Mouse (Mus musculus): ENCODE measurements around the gene Cfap161.

Gene Cfap161

DNA sequence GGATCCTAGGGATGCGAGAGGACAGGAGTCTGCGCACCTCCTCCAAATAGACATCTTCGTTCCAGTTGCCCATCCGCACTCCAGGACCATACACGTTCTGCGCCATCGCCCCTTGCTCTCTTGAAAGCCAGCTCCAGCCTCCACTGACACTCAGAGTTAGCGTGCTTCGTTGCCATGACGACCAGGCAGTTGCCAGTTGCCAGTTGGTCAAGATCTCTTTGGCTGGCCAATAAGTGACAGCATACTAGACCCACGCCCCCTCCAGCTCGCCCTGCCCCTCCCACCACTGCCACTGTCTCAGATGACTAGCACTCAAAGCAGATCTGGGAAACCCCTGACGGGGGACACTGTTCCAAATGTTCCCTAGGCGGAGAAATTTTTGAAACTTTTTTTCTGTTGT lies at the start of gene Cfap161:
Gene Cfap161, minus strand, starts transcription at position 176 of the 400 bp plus-strand sequence.
- no peak for DNase-seq (ENCODE audit: low spot score)

GRCm38 (mm10) chr7:83842486-83843259 lies 48.0 kb upstream of the Cfap161 start:
- no peak for DNase-seq (ENCODE audit: low spot score)

DNA sequence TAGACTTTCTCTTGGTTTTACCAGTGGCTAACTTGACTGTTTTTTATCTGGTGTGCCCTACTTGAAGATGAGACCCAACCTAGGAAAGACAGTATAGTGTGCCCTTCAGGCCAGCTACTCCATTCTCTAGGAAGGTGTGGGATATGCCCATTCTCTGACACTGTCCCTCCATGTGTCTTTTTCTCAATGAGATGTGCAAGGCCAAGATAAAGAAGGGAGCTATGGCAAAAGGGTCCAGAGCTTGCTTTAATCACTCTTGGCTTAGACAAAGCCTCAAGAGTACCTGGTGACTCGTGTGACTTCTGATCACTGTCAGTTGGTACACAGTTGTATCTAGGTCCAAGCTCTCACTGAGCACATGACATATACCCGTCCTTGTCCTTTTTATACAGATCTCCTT lies 45.4 kb upstream of the Cfap161 start:
- DNase-seq (ENCODE audit: low spot score): no peak

DNA sequence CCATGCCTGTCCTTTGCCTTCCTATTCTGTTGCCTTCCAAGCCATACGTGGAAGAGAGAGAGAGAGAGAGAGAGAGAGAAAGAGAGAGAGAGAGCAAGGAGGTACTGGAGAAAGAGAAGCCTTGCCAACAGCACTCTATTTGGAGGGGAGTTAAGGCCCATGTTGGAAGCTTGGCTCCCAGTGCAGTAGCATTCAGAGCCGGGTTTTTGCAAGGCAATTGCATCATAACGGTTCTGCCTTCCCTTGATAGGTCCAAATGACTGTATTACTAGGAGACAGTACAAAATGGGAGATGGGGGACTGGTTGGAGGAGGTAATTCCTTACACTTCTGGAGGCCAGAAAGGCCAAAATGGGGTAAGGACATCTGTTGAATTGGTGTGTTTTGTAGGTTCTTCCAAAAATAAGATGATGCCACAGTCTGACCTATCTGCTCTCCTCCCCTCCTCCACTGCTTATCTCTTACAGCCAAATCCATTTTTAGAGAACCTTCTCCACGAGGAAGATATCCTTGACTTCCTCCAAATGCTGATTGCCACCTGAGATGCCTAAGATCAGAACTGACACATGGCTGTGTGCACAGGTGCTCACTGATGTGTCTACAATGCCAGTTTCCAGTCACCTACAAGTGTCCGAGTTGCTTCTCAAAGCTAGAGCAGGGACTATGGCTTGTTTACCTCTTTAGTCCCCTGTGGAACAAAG lies 44.0 kb upstream of the Cfap161 start:
- no peak for DNase-seq (ENCODE audit: low spot score)

- DNase-seq (ENCODE audit: low spot score): no peak
Measured at GRCm38 (mm10) chr7:83829355-83829754, 34.7 kb upstream of the Cfap161 start.

DNA sequence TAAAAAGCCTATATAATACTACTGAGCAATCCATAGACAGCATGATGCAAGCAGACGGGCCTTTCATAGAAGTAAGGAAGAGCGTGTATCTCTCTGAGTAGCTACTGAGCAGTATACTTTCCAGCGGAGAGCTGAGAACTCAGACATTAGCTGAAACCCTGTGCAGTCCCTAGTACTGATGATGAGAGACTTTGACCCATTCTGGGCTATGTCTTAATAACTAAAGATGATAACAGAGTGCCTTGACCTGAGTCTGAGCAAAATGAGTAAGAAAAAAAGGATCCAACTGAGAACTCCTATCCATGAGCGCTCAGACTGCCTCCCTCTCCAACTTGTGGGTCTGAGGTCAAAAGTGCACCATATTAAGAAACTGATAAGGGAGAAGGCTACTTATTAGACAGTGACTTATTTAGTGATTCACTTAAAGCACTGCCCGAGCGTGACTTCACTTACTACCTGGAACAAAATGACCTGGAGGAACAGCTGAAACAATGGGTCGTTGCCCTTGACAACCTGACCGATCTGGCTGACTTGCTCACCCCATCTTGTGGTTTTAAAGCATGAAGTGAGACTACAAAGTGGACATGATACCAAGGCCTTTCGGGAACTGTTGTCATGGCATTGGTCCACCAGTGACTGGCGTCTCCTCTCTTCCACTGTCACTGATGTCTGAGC lies 32.9 kb upstream of the Cfap161 start:
- no peak for DNase-seq (ENCODE audit: low spot score)

DNA sequence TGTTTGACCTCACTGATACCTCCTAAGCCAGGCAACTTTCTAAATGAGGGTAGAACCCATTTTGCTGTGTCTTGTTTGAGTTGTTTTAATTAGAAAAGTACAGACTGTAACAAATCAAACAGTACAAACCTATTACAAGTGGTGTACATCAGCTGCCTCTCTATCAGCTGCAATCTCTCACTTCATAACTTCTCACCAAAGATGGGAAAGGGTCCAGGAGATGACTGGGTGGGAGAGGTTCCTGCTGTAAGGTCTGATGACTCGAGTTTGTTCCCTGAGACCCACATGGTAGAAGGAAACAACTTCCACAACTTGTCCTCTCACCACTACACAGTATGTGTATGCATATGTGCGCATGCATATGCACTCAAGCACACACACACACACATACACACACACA lies 32.1 kb upstream of the Cfap161 start:
- no peak for DNase-seq (ENCODE audit: low spot score)

DNA sequence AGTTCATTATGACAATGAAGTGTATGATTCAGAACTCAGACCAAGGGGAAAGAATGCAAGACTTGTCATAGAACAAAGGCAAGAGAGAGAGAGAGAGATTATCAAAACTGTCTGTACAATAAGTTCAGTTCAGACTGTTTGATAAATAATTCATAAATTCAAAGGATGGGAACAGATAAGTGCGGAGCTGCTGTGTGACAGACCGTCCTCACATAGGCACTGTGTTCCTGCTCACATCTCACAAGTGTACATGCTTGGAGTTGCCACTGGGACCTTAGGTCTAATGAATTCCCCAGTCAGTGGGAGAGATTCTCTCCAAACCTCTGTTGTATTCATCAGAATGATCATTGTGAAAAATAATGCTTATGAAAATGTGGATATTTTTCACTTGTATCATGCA lies 27.3 kb upstream of the Cfap161 start:
- DNase-seq (ENCODE audit: low spot score): no peak

GRCm38 (mm10) chr7:83816886-83817285 lies 22.2 kb upstream of the Cfap161 start:
- DNase-seq (ENCODE audit: low spot score): no peak

- no peak for DNase-seq (ENCODE audit: low spot score)
Measured at GRCm38 (mm10) chr7:83815646-83816045, 21.0 kb upstream of the Cfap161 start.

GRCm38 (mm10) chr7:83813993-83814392 lies 19.3 kb upstream of the Cfap161 start:
- no peak for DNase-seq (ENCODE audit: low spot score)

GRCm38 (mm10) chr7:83813465-83813864 lies 18.8 kb upstream of the Cfap161 start:
- no peak for DNase-seq (ENCODE audit: low spot score)

- DNase-seq (ENCODE audit: low spot score): no peak
Measured at GRCm38 (mm10) chr7:83813016-83813415, 18.3 kb upstream of the Cfap161 start.

GRCm38 (mm10) chr7:83812581-83812980 lies 17.9 kb upstream of the Cfap161 start:
- DNase-seq (ENCODE audit: low spot score): no peak

- DNase-seq (ENCODE audit: low spot score): no peak
Measured at GRCm38 (mm10) chr7:83811916-83812315, 17.2 kb upstream of the Cfap161 start.

- DNase-seq (ENCODE audit: low spot score): no peak
Measured at GRCm38 (mm10) chr7:83811461-83811860, 16.8 kb upstream of the Cfap161 start.

- no peak for DNase-seq (ENCODE audit: low spot score)
Measured at GRCm38 (mm10) chr7:83810141-83811100, 15.7 kb upstream of the Cfap161 start.

GRCm38 (mm10) chr7:83809715-83810114 lies 15.0 kb upstream of the Cfap161 start:
- DNase-seq (ENCODE audit: low spot score): no peak

- peak; percentile 88 for DNase-seq (ENCODE audit: low spot score)
Measured at GRCm38 (mm10) chr7:83809060-83809459, 14.4 kb upstream of the Cfap161 start.

GRCm38 (mm10) chr7:83806934-83807333 lies 12.3 kb upstream of the Cfap161 start:
- no peak for DNase-seq (ENCODE audit: low spot score)

DNA sequence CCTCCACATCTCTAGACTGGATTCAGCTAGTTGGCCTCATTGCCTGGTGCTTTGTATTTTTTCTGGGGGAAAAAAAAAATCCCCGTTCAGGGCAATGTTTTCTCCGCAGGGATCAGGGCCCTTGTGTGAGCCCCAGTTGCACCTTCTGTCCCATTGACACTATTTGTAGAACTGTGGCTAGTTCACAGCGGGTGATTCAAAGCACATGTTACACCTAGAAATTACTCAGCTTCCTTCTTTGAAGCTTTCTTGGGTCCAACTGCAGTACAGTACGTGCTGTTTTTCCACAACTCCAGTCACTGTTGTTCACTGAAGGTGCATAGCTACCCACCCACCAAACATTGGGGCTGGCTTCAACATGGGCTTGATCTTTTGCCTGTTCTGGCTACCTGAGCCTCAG lies 9.1 kb upstream of the Cfap161 start:
- no peak for DNase-seq (ENCODE audit: low spot score)

DNA sequence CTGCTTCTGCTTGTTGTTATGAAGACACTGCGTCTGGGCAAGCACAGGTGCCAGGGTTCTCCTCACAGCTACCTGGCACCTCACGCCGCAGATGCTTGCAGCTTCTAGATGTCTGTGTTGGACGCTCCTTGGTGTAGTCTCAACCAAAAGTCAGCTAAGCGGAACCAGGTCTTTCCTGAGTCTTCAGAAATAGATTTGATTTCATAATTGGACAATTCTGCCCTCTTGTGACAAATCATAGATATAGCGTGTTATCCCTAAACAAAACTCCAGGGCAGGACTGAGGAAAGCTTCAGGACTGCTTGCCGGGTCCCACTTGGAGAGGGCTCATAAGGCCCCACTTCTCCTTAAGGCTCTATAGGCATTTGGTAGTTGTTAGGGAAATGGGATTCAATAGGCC lies 7.8 kb upstream of the Cfap161 start:
- no peak for DNase-seq (ENCODE audit: low spot score)
